8 mouse cellular contexts compared by ENCODE assay signal in genomic region chr14:20479291-20480194, GRCm38 (mm10). TPM values are rescaled to one million over a fixed set of nuclear protein-coding genes. Genes with fewer than 3 reads are reported as not detected.
DNase-seq lines count a peak whose midpoint lies in the region; ATAC-seq and TF ChIP-seq lines count a peak whose summit lies in the region.

Gene Anxa7 (minus strand): TSS chr14:20480133.

- WGBS in cerebellum, adult 2 months = under 1% methylated on average over 48 of the region's 48 CpGs
- whole genome bisulfite sequencing in forebrain, postnatal 0 days = 4% methylated on average over 48 of the region's 48 CpGs
- under 1% methylated on average over 48 of the region's 48 CpGs for WGBS in lung, embryonic 16.5 days

- peak within 1 kb of the TSS; percentile 71 for H3K4me2 ChIP-seq in forebrain, postnatal 0 days (ENCODE audit: low read depth)
- peak within 1 kb of the TSS; percentile 69 for H3K4me2 ChIP-seq in lung, embryonic 16.5 days (ENCODE audit: low read depth, low read length)

- peak; percentile 53 to 64; a peak in 2 of 4 replicates for TF ChIP-seq POLR2A in MEL (IDR thresholded peaks at IDR 0.05; ENCODE audit: control insufficient read depth in 1 of 2, insufficient read depth in 1 of 2, low read depth in 1 of 2, low read length in 2 of 2, poor library complexity in 1 of 2)
- peak; percentile 55; the same call in 1 of the 2 replicates for TF ChIP-seq POLR2A in cerebellum, adult 2 months (IDR thresholded peaks at IDR 0.05; ENCODE audit: borderline replicate concordance, insufficient read depth, low read length)

- H3K4me1 ChIP-seq in MEL (ENCODE audit: control insufficient read depth in 1 of 2, insufficient read depth in 2 of 2, low read length in 2 of 2) = peaks cover 15 to 20% of the 10 kb centered on the region in 2 experiments
- peaks cover 2% of the 10 kb centered on the region; the same call in 1 of the 2 replicates for H3K4me1 ChIP-seq in cerebellum, adult 2 months (ENCODE audit: control insufficient read depth, insufficient read depth, low read length)
- no peaks in the 10 kb centered on the region for H3K4me1 ChIP-seq in forebrain, postnatal 0 days (ENCODE audit: insufficient read depth)
- H3K4me1 ChIP-seq in lung, embryonic 16.5 days (replicated peaks; ENCODE audit: control insufficient read depth, insufficient read depth, low read length) = peaks cover 10% of the 10 kb centered on the region; the same call in 1 of the 2 replicates

- H3K9ac ChIP-seq in MEL (ENCODE audit: control insufficient read depth, low read depth, low read length, poor library complexity, severe bottlenecking) = peak within 1 kb of the TSS; percentile 72
- H3K9ac ChIP-seq in forebrain, postnatal 0 days = peak within 1 kb of the TSS; percentile 68
- H3K9ac ChIP-seq in lung, embryonic 16.5 days (ENCODE audit: low read length) = peak within 1 kb of the TSS; percentile 78

- 0 out of 4 replicates have a peak, but pooled peaks of 1 of the 2 experiments have one; percentile 5 for TF ChIP-seq EP300 in MEL (IDR thresholded peaks at IDR 0.05; ENCODE audit: low read depth in 1 of 2, low read length in 2 of 2)

- H3K4me3 ChIP-seq in MEL (ENCODE audit: control insufficient read depth in 1 of 2, insufficient read depth in 1 of 2, low read depth in 2 of 2, low read length in 2 of 2) = peak within 1 kb of the TSS; percentile 81
- peak within 1 kb of the TSS; percentile 100 for H3K4me3 ChIP-seq in cerebellum, adult 2 months (replicated peaks; ENCODE audit: insufficient read depth, low read depth, low read length)
- peak within 1 kb of the TSS; percentile 67 for H3K4me3 ChIP-seq in forebrain, postnatal 0 days (ENCODE audit: low read depth, low read length)
- H3K4me3 ChIP-seq in lung, embryonic 16.5 days (ENCODE audit: low read length) = peak within 1 kb of the TSS; percentile 65

- no peak for TF ChIP-seq RAD21 in MEL (IDR thresholded peaks at IDR 0.05; ENCODE audit: low read depth, low read length)

- no peak for TF ChIP-seq CTCF in MEL (IDR thresholded peaks at IDR 0.05 in 2 of 3, conservative IDR thresholded peaks at IDR 0.05 in 1 of 3; ENCODE audit: control insufficient read depth in 1 of 3, insufficient read depth in 1 of 3, low read depth in 2 of 3, low read length in 3 of 3, poor library complexity in 1 of 3, severe bottlenecking in 1 of 3)
- TF ChIP-seq CTCF in cerebellum, adult 2 months (IDR thresholded peaks at IDR 0.05; ENCODE audit: borderline replicate concordance, insufficient read depth, low read depth, low read length) = 0 out of 2 replicates have a peak, but pooled peaks have one; percentile 10
- peak; percentile 43; the same call in 1 of the 2 replicates for TF ChIP-seq CTCF in forebrain, postnatal 0 days (IDR thresholded peaks at IDR 0.05; ENCODE audit: low read depth)

- H3K27ac ChIP-seq in MEL (ENCODE audit: control insufficient read depth, low read depth, low read length) = peak within 1 kb of the TSS; percentile 99
- peak within 1 kb of the TSS; percentile 53 for H3K27ac ChIP-seq in cerebellum, adult 2 months (ENCODE audit: insufficient read depth, low read length)
- H3K27ac ChIP-seq in forebrain, postnatal 0 days (ENCODE audit: low read depth, low read length) = peak within 1 kb of the TSS; percentile 46; the same call in 1 of the 2 replicates
- peak within 1 kb of the TSS; percentile 73 for H3K27ac ChIP-seq in lung, embryonic 16.5 days (ENCODE audit: low read length)

- H3K27me3 ChIP-seq in MEL (ENCODE audit: control insufficient read depth in 1 of 2, insufficient read depth in 2 of 2, low read length in 2 of 2) = no peaks in the 10 kb centered on the region
- no peaks in the 10 kb centered on the region for H3K27me3 ChIP-seq in cerebellum, adult 2 months (ENCODE audit: control insufficient read depth, insufficient read depth, low read length)
- H3K27me3 ChIP-seq in forebrain, postnatal 0 days (ENCODE audit: insufficient read depth, low read length) = no peaks in the 10 kb centered on the region
- H3K27me3 ChIP-seq in lung, embryonic 16.5 days (ENCODE audit: control insufficient read depth, insufficient read depth, low read depth, low read length) = no peaks in the 10 kb centered on the region

- peaks cover 1 to 36% of the 10 kb centered on the region in 2 experiments; a peak in 3 of 4 replicates for H3K36me3 ChIP-seq in MEL (ENCODE audit: control insufficient read depth in 1 of 2, insufficient read depth in 2 of 2, low read length in 2 of 2)
- H3K36me3 ChIP-seq in forebrain, postnatal 0 days (ENCODE audit: insufficient read depth) = peaks cover 5% of the 10 kb centered on the region; the same call in 1 of the 2 replicates
- no peaks in the 10 kb centered on the region; the same call in 1 of the 2 replicates for H3K36me3 ChIP-seq in lung, embryonic 16.5 days (ENCODE audit: control insufficient read depth, insufficient read depth, low read length)

- H3K9me3 ChIP-seq in MEL (replicated peaks; ENCODE audit: insufficient read depth, low read length) = no peaks in the 10 kb centered on the region
- H3K9me3 ChIP-seq in forebrain, postnatal 0 days (ENCODE audit: low read length) = no peaks in the 10 kb centered on the region
- no peaks in the 10 kb centered on the region for H3K9me3 ChIP-seq in lung, embryonic 16.5 days (ENCODE audit: control insufficient read depth, low read length)

- DNase-seq in MEL (ENCODE audit: low read depth, low spot score) = peak; percentile 88
- DNase-seq in cerebellum, adult 2 months = peak; percentile 72 to 75
- DNase-seq in forebrain, postnatal 0 days = peak; percentile 74
- DNase-seq in heart, postnatal 4 days = peak; percentile 75
- peak; percentile 45 for DNase-seq in layer of hippocampus, adult 9-10 months (ENCODE audit: low spot score)
- DNase-seq in ovary, postnatal 14 days (ENCODE audit: low spot score) = peak; percentile 48
- DNase-seq in thymus, postnatal 14 days = peak; percentile 84

- peaks cover 15% of the 10 kb centered on the region for H3K79me2 ChIP-seq in MEL (ENCODE audit: control insufficient read depth, insufficient read depth, low read length, poor library complexity)

- peak; percentile 83 for ATAC-seq in forebrain, postnatal 0 days
- peak; percentile 94 for ATAC-seq in lung, embryonic 16.5 days (ENCODE audit: low read depth)

TF ChIP-seq in MEL, 35 proteins besides CTCF, POLR2A, EP300 and RAD21 (continues in another document):
- TF ChIP-seq CHD1 (IDR thresholded peaks at IDR 0.05; ENCODE audit: low read depth, low read length) = peak; percentile 26; the same call in 1 of the 2 replicates
- no peak for TF ChIP-seq MYB (IDR thresholded peaks at IDR 0.05; ENCODE audit: low read depth, low read length)
- no peak for TF ChIP-seq GABPA (IDR thresholded peaks at IDR 0.05; ENCODE audit: low read depth, low read length)
- TF ChIP-seq CHD2 (IDR thresholded peaks at IDR 0.05; ENCODE audit: low read length) = no peak
- TF ChIP-seq USF2 (IDR thresholded peaks at IDR 0.05; ENCODE audit: borderline replicate concordance in 1 of 2, insufficient read depth in 1 of 2, low read depth in 1 of 2, low read length in 2 of 2) = no peak
- TF ChIP-seq POLR2AphosphoS2 (IDR thresholded peaks at IDR 0.05; ENCODE audit: low read length) = peak; percentile 67
- TF ChIP-seq MAZ (IDR thresholded peaks at IDR 0.05; ENCODE audit: low read depth, low read length) = peak; percentile 69; the same call in 1 of the 2 replicates
- TF ChIP-seq TBP (IDR thresholded peaks at IDR 0.05; ENCODE audit: low read depth, low read length) = 0 out of 2 replicates have a peak, but pooled peaks have one; percentile 48
- TF ChIP-seq ELF1 (IDR thresholded peaks at IDR 0.05; ENCODE audit: low read depth, low read length) = no peak
- TF ChIP-seq KAT2A (conservative IDR thresholded peaks at IDR 0.05; ENCODE audit: low read depth, low read length) = no peak
- peak; percentile 87 for TF ChIP-seq MAX (IDR thresholded peaks at IDR 0.05; ENCODE audit: low read length)
- no peak for TF ChIP-seq E2F4 (IDR thresholded peaks at IDR 0.05; ENCODE audit: borderline replicate concordance, low read depth, low read length)
- TF ChIP-seq UBTF (IDR thresholded peaks at IDR 0.05; ENCODE audit: borderline replicate concordance, insufficient read depth, low read depth, low read length) = no peak
- TF ChIP-seq MAFK (IDR thresholded peaks at IDR 0.05; ENCODE audit: borderline replicate concordance, low read depth, low read length) = peak; percentile 61; the same call in 1 of the 2 replicates
- peak; percentile 55 for TF ChIP-seq SIN3A (IDR thresholded peaks at IDR 0.05; ENCODE audit: low read length)
- TF ChIP-seq POLR2AphosphoS5 (IDR thresholded peaks at IDR 0.05; ENCODE audit: borderline replicate concordance, low read depth, low read length) = no peak; the same call in 1 of the 2 replicates
- no peak for TF ChIP-seq ZC3H11A (IDR thresholded peaks at IDR 0.05; ENCODE audit: low read depth, low read length)
- TF ChIP-seq JUND (IDR thresholded peaks at IDR 0.05; ENCODE audit: low read depth, low read length) = no peak
- TF ChIP-seq HCFC1 (IDR thresholded peaks at IDR 0.05; ENCODE audit: low read depth, low read length) = no peak
- no peak for TF ChIP-seq TAL1 (IDR thresholded peaks at IDR 0.05; ENCODE audit: low read length)
- TF ChIP-seq MXI1 (IDR thresholded peaks at IDR 0.05; ENCODE audit: low read depth, low read length) = peak; percentile 78
- TF ChIP-seq NRF1 (IDR thresholded peaks at IDR 0.05; ENCODE audit: insufficient read depth, low read depth, low read length, poor library complexity, severe bottlenecking) = peak; percentile 54; the same call in 1 of the 2 replicates
- peak; percentile 69 for TF ChIP-seq NELFE (IDR thresholded peaks at IDR 0.05; ENCODE audit: low read depth, low read length)
- TF ChIP-seq SMC3 (IDR thresholded peaks at IDR 0.05; ENCODE audit: low read depth, low read length) = no peak
- peak; percentile 56 for TF ChIP-seq MYC (IDR thresholded peaks at IDR 0.05; ENCODE audit: low read depth, low read length)
- TF ChIP-seq GATA1 (IDR thresholded peaks at IDR 0.05; ENCODE audit: low read depth, low read length) = no peak
- peak; percentile 44 for TF ChIP-seq USF1 (IDR thresholded peaks at IDR 0.05; ENCODE audit: low read depth, low read length)
- no peak for TF ChIP-seq ZMIZ1 (IDR thresholded peaks at IDR 0.05; ENCODE audit: low read depth, low read length)

RNA-seq across cellular contexts. Expression of gene Anxa7, which starts in this region (rescaled TPM):
- total RNA-seq in MEL (2012; rRNA removed) = 44.8 and 52.0 TPM in 2 replicates
- 10 to 100 TPM in 1 of 2 experiments, not detected in 1; 70.3 TPM for polyA plus RNA-seq in MEL (2012; ENCODE audit: insufficient read depth in 1 of 2, insufficient read length in 2 of 2, low read depth in 1 of 2, low replicate concordance in 2 of 2, missing spikeins in 1 of 2)
- 69.6 and 72.2 TPM in 2 replicates for polyA plus RNA-seq in cerebellum, adult 2 months (2012; rRNA removed)
- 36.7 and 43.0 TPM in 2 replicates for total RNA-seq in forebrain, postnatal 0 days (2014; rRNA removed)
- 20.9 and 21.2 TPM in 2 replicates for polyA plus RNA-seq in forebrain, postnatal 0 days (2015; fragmentation: Nextera tagmentation; extraction: Ambion mirVana)
- total RNA-seq in heart, postnatal 4 days (2021) = 10 to 100 TPM; 49.5 to 57.1 TPM
- polyA plus RNA-seq in lung, embryonic 16.5 days (2015; fragmentation: Nextera tagmentation; extraction: Ambion mirVana) = 45.4 TPM in 2 replicates

Comparison
In these comparisons a context has a peak if more than half of its experiments do, and no peak if none do; other contexts are left out.
1. Peak in every context shown above with its lines: DNase-seq, ATAC-seq, H3K4me3 ChIP-seq and H3K27ac ChIP-seq.
2. H3K27ac ChIP-seq: peak in every context shown above with its lines; median percentile 99 in MEL; 73 in lung, embryonic 16.5 days; 53 in cerebellum, adult 2 months; 46 in forebrain, postnatal 0 days.
3. CTCF ChIP-seq: peak in cerebellum, adult 2 months (single experiment) and forebrain, postnatal 0 days (single experiment); none in MEL (0 of 3).